Mouse (Mus musculus) layer of hippocampus, adult 11-12 months (tissue): ENCODE results near the gene Mbnl3.

ENCODE experiments used
- DNase-seq: peaks from one replicate; pipeline ENCODE4 v3.0.0; 2022; ENCODE audit warnings: low spot score

The Mbnl3 gene

GRCm38 (mm10) chrX:51206432-51206831 is at the start of gene Mbnl3:
TSS of gene Mbnl3 (minus strand) at chrX:51206532.
- DNase-seq = no peak

DNA sequence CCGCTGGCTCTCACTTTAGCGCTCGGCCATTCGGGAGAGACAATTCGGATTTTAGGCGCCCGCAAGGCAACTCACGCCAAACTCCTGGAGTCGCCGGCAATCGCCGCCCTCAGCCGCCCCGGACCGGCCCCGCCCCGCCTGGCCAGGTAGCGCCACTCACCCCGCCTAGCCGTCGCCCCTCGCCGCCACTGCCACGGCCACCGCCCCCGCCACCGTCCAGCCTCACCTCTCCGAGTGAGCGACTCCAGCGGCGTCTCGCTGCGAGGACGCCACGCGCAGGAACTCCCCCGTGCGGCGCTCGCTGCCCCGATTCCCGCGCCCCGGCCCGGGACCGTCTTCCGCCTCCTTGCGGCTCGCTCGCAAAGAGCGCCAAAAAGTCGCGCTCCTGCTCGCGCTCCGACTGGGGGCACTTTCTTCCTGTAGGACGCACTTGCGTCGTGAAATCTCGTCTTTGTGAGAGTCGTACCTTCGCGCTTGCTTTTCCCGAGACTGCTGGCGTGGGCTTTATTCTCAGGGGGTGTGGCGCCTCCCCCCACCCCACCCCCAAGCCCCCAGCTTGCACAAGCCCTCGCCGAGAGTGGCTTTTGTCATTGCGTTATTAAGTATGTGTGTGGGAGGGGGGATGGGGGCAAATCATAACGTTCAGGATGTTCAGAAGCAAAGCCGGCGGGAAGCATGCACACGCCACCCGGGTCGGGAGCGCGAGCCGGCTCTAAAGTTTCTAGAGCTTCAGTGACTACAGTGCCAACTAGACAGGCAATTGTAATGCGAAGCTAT is 596 bp downstream of the Mbnl3 start:
- DNase-seq = no peak

DNA sequence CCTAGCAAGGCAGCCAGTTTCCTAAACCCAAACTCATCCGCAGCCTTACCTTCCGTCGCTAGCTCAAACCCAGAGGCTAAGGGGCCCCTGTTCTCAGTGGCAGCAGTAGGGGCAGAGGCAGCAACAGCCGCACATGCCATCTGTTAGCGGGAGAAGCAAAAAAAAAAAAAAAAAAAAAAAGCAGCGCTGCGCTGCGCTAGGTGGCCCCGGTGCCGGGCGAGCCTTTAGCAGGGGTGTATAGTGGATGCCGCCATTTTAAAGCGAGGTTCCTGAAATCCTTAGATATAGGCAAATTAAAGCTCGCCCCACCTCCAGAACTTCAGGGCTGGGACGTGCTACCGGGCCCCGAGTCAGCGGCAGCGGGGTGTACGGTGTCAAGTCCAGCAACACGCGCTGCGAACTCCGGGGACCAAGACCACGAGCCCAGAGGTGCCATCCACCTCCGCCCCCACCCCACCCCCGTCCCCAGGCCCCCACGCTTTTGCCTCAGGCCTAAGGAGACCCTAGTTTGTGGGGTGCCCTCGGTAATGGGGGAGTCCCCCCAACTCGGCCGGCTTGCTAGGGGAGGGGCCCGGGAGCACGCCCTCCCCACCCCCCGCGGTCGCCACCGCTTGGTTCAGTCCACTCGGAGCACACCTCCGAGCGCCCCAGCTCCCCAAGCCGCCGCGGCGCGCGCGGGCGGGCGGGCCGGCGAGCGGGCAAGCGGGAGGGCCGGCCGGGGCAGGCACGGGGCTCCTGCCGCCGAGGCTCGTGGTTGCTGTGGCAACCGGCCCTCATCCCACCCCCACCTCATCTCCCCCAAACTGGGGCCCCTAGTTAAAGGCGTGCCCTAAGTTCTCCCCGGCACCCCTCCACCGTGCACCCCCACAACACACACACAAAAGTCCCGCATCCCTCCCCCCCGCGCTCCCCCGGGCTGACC is 1.4 kb downstream of the Mbnl3 start:
- DNase-seq = no peak

- no peak for DNase-seq
Observed at GRCm38 (mm10) chrX:51197012-51197411, 9.3 kb downstream of the Mbnl3 start.

DNA sequence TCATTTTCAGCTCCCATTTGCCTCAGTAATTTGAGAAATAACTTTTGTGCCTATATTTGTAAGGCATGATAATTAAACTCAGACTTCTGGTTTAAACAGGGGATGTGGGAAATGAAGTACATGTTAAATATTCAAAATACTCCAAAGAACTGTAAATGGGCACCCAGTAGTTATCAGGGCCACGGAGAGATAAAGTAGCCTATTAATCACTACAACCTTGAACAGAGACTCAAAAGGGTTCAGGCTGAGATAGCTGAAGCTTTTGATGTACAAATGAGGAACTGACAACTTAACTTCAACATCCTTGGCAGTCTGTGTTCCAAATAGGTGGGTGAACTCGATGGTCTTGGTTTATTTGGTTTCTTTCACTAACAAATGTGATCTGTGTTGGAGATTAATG is 34.4 kb downstream of the Mbnl3 start:
- no peak for DNase-seq

- DNase-seq = no peak
Observed at GRCm38 (mm10) chrX:51171413-51171812, 34.9 kb downstream of the Mbnl3 start.

- DNase-seq = no peak
Observed at GRCm38 (mm10) chrX:51170404-51170803, 35.9 kb downstream of the Mbnl3 start.

- DNase-seq = no peak
Observed at GRCm38 (mm10) chrX:51169476-51170045, 36.8 kb downstream of the Mbnl3 start.

DNA sequence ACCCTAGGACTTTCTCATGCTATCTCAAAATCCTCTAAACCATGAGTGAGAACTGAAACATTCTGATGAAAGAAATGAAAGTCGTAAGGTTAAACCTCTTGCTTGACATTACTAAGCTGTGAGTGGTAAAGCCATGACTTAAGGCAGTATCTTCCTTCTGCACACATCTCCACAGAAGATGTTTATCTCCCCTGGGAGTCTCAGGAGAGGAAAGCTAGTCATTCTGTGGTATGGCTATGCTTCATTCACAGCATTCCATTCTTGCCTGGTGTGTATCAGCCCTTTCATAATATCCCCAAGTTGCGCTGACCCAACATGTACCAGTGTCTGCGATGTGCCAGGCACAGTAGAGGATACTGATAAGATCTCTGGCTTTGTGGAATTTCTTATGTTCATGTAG is 38.4 kb downstream of the Mbnl3 start:
- DNase-seq = no peak

DNA sequence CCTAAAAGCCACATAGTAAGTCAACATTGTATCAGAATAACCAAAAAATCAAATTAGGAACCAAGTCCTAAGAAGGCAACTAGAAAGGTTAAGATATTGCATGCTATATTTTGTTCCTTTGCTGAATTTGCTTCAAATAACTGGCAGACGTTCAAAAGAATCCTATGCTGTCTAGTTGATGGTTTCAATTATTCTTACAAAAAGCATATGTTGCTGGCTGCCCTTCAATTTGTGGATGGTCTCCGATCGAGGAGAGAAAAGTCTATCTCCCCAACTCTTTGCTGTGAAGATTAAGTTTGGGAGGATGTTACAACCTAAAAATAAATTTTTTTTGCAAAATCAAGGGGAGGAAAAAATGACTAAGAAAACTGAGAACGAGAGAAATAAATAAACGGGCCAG is 41.6 kb downstream of the Mbnl3 start:
- no peak for DNase-seq

GRCm38 (mm10) chrX:51148436-51148835 is 57.9 kb downstream of the Mbnl3 start:
- DNase-seq = no peak

- DNase-seq = peak; percentile 3
Observed at GRCm38 (mm10) chrX:51146351-51146750, 60.0 kb downstream of the Mbnl3 start.

DNA sequence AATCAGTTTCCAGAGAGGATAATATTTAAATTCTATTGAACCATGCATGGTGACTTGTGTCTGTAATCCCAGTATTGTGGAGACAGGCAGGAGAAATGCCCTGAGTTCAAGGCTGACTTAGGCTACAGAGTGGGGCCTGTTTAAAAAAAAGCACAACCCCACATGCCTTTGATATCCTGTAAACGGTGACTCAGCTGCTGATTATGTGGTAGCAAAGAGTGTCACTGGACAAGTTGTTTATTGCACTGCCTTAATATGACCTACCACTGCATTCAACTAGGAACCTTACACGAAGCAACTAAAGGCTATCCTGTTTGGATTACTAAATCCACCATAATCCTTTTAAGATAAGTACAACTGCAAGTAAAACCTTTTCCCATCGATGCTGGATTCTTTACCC is 66.3 kb downstream of the Mbnl3 start:
- no peak for DNase-seq

GRCm38 (mm10) chrX:51131325-51131724 is 75.0 kb downstream of the Mbnl3 start:
- DNase-seq = peak; percentile 1

DNA sequence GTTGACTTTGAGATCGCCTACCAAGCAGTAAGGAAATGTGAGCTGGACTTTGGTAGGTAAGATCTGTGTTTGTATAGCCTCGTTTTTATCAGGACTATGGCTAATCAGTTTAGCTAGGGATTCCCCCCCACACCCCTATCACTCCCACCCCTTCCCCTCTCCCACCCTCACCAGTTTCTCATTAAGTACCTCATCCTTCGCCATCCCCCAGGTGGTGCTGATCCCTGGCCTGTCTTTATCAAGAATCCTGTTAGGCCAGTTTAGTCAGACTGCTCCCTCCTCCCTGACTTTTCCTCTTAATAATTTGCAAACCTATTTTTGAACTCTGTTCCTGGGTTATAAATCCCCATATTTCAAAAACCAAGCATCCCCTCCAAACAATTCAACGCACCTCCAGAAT is 103.6 kb downstream of the Mbnl3 start:
- DNase-seq = no peak

GRCm38 (mm10) chrX:51084972-51085371 is 121.4 kb downstream of the Mbnl3 start:
- DNase-seq = no peak

- no peak for DNase-seq
Observed at GRCm38 (mm10) chrX:51084211-51084610, 122.1 kb downstream of the Mbnl3 start.

DNA sequence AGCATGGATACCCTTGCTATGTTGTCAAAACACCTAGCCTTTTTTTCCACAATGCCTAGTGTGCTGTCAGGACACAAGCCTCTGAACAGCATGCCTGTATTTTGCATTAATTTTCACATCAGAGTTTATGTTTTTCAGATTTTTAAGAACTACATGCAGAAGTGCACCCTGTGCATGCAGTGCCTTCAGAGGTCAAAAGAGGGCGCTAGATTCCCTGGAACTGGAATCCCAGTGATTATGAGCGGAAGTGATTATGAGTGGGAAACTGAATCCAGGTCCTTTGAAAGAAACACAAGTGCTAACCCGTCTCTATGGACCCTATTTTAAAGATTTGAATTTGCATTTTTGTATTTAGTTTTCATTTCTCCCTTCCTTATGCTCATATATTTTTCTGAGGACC is 129.6 kb downstream of the Mbnl3 start:
- DNase-seq = peak; percentile 2
